Mouse (Mus musculus): ENCODE measurements around the gene Utrn.

DNA sequence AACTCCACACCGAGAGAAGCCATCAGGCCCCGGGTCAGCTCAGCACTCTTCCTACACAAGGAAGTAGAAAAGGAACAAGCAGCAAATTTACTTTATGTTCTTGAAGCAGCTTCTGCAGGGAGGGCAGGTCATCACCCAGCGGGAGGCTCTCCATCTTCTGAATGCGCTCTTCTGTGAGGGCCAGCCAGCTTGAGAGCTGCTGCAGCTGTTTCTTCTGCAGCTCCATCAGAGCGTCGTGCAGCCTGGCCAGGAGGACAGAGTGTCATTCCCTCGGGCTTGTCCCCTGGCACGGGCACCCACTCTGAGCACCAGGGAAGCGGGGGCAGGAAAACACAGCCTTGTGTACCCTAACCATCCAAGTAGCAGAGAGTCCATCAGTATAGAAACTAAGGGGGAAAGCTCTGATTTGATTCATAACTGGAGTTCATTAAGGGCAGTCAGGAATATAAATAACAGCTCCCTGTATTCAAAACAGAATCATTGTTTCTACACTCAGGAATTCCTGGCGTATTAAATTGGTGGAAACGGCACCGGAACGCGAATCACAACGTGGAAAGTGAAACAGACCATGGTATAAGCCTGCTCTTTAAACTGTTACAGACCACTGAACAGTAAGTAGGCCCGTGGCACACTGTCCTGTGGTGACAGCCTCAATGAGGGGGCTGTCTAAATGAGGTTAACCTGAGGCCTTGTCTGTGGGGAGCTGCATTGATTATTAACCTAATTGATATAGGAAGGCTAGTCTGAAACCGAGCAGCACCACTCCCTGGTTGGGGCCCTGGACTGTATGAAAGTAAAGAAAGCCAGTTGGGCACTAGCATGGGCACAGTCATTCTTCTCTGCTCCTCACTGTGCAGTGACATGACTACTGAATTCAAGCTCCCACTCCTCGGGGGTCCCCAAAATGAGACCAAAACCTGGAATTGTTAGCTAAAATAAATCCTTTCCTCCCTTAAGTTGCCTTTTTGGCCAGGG lies 132.0 kb downstream of the Utrn start:
- no peak for TF ChIP-seq POLR2A (IDR thresholded peaks at IDR 0.05; ENCODE audit: insufficient read length, low read depth)
- no peak for TF ChIP-seq CEBPB (IDR thresholded peaks at IDR 0.05; ENCODE audit: insufficient read depth, poor library complexity, severe bottlenecking)
- TF ChIP-seq MYOD1 (IDR thresholded peaks at IDR 0.05; ENCODE audit: control insufficient read depth in 1 of 3, insufficient read length in 2 of 3, low read depth in 2 of 3): no peak
- TF ChIP-seq MAX (IDR thresholded peaks at IDR 0.05; ENCODE audit: low read depth): no peak
- TF ChIP-seq POLR2AphosphoS2 (IDR thresholded peaks at IDR 0.05; ENCODE audit: insufficient read length, low read depth): no peak
- TF ChIP-seq SRF (IDR thresholded peaks at IDR 0.05; ENCODE audit: control insufficient read depth, insufficient read length, low read depth): no peak
- no peak for TF ChIP-seq MYOG (IDR thresholded peaks at IDR 0.05; ENCODE audit: control insufficient read depth in 1 of 3, insufficient read depth in 1 of 3, insufficient read length in 2 of 3, low read depth in 2 of 3)
- no peak for TF ChIP-seq TCF3 (IDR thresholded peaks at IDR 0.05; ENCODE audit: insufficient read length, low read depth)
- no peak for TF ChIP-seq TCF12 (IDR thresholded peaks at IDR 0.05; ENCODE audit: insufficient read depth, poor library complexity, severe bottlenecking)
- no peak for TF ChIP-seq USF1 (IDR thresholded peaks at IDR 0.05; ENCODE audit: low read depth)
- no peak for TF ChIP-seq E2F4 (IDR thresholded peaks at IDR 0.05; ENCODE audit: insufficient read depth)
- TF ChIP-seq REST (IDR thresholded peaks at IDR 0.05; ENCODE audit: insufficient read depth, insufficient read length): no peak

All from myocyte (in vitro differentiated cells).